Mouse (Mus musculus) erythroblast, embryonic 14.5 days (primary cell): Measurements from ENCODE around the gene Dock10.

Source experiments
- GATA1 ChIP-seq: IDR thresholded peaks from 2 replicates; pipeline ENCODE4 v1.6.1; 2012; ENCODE audit warnings: low read length, inconsistent platforms, mixed read lengths
- TAL1 ChIP-seq: IDR thresholded peaks from 3 replicates; pipeline ENCODE4 v1.6.1; 2012; ENCODE audit warnings: low read length, inconsistent platforms, mixed read lengths

GRCm38 (mm10) chr1:80730174-80730573, 28.2 kb downstream of the Dock10 start:
- TF ChIP-seq TAL1 (no peak), GATA1 (no peak)
